Mouse (Mus musculus): ENCODE results near the gene Fam170b.

The Fam170b gene

GRCm38 (mm10) chr14:32827994-32828650 lies 5.6 kb upstream of the Fam170b start:
- DNase-seq (ENCODE audit: low read depth, low spot score): no peak

GRCm38 (mm10) chr14:32835181-32835580 lies 1.4 kb downstream of the Fam170b start:
- DNase-seq (ENCODE audit: low read depth, low spot score): no peak

- DNase-seq (ENCODE audit: low read depth, low spot score): no peak
These were observed 1.8 kb downstream of the Fam170b start for GRCm38 (mm10) chr14:32835596-32835995.

- DNase-seq (ENCODE audit: low read depth, low spot score): no peak
These were observed 2.4 kb downstream of the Fam170b start for GRCm38 (mm10) chr14:32836191-32836590.

GRCm38 (mm10) chr14:32842052-32842451 lies 8.3 kb downstream of the Fam170b start:
- DNase-seq (ENCODE audit: low read depth, low spot score): no peak

- DNase-seq (ENCODE audit: low read depth, low spot score): no peak
These were observed 20.3 kb downstream of the Fam170b start for GRCm38 (mm10) chr14:32854059-32854458.

- DNase-seq (ENCODE audit: low read depth, low spot score): no peak
These were observed 22.5 kb downstream of the Fam170b start for GRCm38 (mm10) chr14:32856246-32856645.

- no peak for DNase-seq (ENCODE audit: low read depth, low spot score)
These were observed 23.0 kb downstream of the Fam170b start, which contains the start of gene Vstm4 for GRCm38 (mm10) chr14:32856681-32857328. Gene Vstm4 (plus strand): TSS chr14:32856756.

GRCm38 (mm10) chr14:32858361-32858760 lies 24.6 kb downstream of the Fam170b start:
- no peak for DNase-seq (ENCODE audit: low read depth, low spot score)

GRCm38 (mm10) chr14:32858941-32859510 lies 25.3 kb downstream of the Fam170b start:
- DNase-seq (ENCODE audit: low read depth, low spot score): no peak

GRCm38 (mm10) chr14:32859831-32860569 lies 26.2 kb downstream of the Fam170b start:
- no peak for DNase-seq (ENCODE audit: low read depth, low spot score)

- DNase-seq (ENCODE audit: low read depth, low spot score): no peak
These were observed 27.4 kb downstream of the Fam170b start for GRCm38 (mm10) chr14:32861149-32861581.

- no peak for DNase-seq (ENCODE audit: low read depth, low spot score)
These were observed 27.9 kb downstream of the Fam170b start for GRCm38 (mm10) chr14:32861656-32862055.

GRCm38 (mm10) chr14:32865331-32865730 lies 31.6 kb downstream of the Fam170b start:
- no peak for DNase-seq (ENCODE audit: low read depth, low spot score)

GRCm38 (mm10) chr14:32871963-32872362 lies 38.2 kb downstream of the Fam170b start:
- DNase-seq (ENCODE audit: low read depth, low spot score): no peak

GRCm38 (mm10) chr14:32877549-32877948 lies 43.8 kb downstream of the Fam170b start:
- DNase-seq (ENCODE audit: low read depth, low spot score): no peak

- DNase-seq (ENCODE audit: low read depth, low spot score): no peak
These were observed 46.6 kb downstream of the Fam170b start for GRCm38 (mm10) chr14:32880332-32880731.

- DNase-seq (ENCODE audit: low read depth, low spot score): no peak
These were observed 47.9 kb downstream of the Fam170b start for GRCm38 (mm10) chr14:32881693-32882092.

Measured in A20 (cell line).